Mouse (Mus musculus) layer of hippocampus, postnatal 14 days (tissue): ENCODE results near the gene Gabarap. TPM values are rescaled to one million over a fixed set of nuclear protein-coding genes. Genes with fewer than 3 reads are reported as not detected.

Source experiments
- microRNA-seq, 2 experiments: library from miRNA; unstranded; fragments of <30 nt; microRNA quantifications; one replicate each; pipeline ENCODE4 v1.2.0; 2021
- total RNA-seq, 2 experiments: library from RNA; stranded (reverse); gene quantifications; 2 replicates each; pipeline ENCODE4 v1.2.3; 2021

The Gabarap gene
- total RNA-seq, 2 experiments from 2014 or later, result 221 to 251 TPM

Small RNA genes within 50 kb of the gene (microRNA-seq; reads per million reads assigned to microRNA genes)
- gene Gm44349 (0 to 0.23 reads per million in 2 experiments), gene Mir324 (9,675 to 10,187 reads per million in 2 experiments)

Other genes with a start within 250 kb of the Gabarap start
- 10 to 100 TPM; 62.8 to 68.5 TPM for gene Polr2a, start 232.5 kb upstream of the Gabarap start, total RNA-seq
- under 1 TPM in 1 of 2 experiments, not detected in 1; 0.21 TPM for gene Slc35g3, start 229.2 kb upstream of the Gabarap start, total RNA-seq
- gene Zbtb4, start 225.2 kb upstream of the Gabarap start, total RNA-seq, result 10 to 100 TPM; 82.0 to 83.5 TPM
- 1 to 10 TPM; 1.0 to 1.1 TPM for gene Chrnb1, start 195.2 kb upstream of the Gabarap start, total RNA-seq
- 10 to 100 TPM; 22.8 to 23.7 TPM for gene Fgf11, start 189.3 kb upstream of the Gabarap start, total RNA-seq
- gene Tmem102, start 185.5 kb upstream of the Gabarap start, total RNA-seq, result not detected
- gene Gm39566, start 175.8 kb upstream of the Gabarap start, total RNA-seq, result not detected
- gene Spem2, start 172.7 kb upstream of the Gabarap start, total RNA-seq, result not detected
- under 1 TPM; 0.50 to 0.74 TPM for gene Spem1, start 169.0 kb upstream of the Gabarap start, total RNA-seq
- 100 to 1,000 TPM; 220 to 226 TPM for gene Nlgn2, start 153.4 kb upstream of the Gabarap start, total RNA-seq
- 100 to 1,000 TPM; 150 to 162 TPM for gene Tmem256, start 152.6 kb upstream of the Gabarap start, total RNA-seq
- 10 to 100 TPM; 22.0 to 23.3 TPM for gene Plscr3, start 144.8 kb upstream of the Gabarap start, total RNA-seq
- gene Tnk1, start 132.4 kb upstream of the Gabarap start, total RNA-seq, result not detected
- not detected for gene Tmem95, start 113.1 kb upstream of the Gabarap start, total RNA-seq
- gene Kctd11, start 109.7 kb upstream of the Gabarap start, total RNA-seq, result 1 to 10 TPM; 1.1 to 1.2 TPM
- under 1 TPM in 1 of 2 experiments, not detected in 1; 0.30 TPM for gene Acap1, start 95.6 kb upstream of the Gabarap start, total RNA-seq
- gene 2810408A11Rik, start 90.2 kb upstream of the Gabarap start, total RNA-seq, result 1 to 10 TPM; 1.5 to 2.1 TPM
- 100 to 1,000 TPM; 108 to 124 TPM for gene Neurl4, start 90.1 kb upstream of the Gabarap start, total RNA-seq
- 10 to 100 TPM; 28.5 to 29.3 TPM for gene Gps2, start 77.3 kb upstream of the Gabarap start, total RNA-seq
- 100 to 1,000 TPM; 446 to 451 TPM for gene Eif5a, start 69.2 kb upstream of the Gabarap start, total RNA-seq
- gene Ybx2, start 55.3 kb upstream of the Gabarap start, total RNA-seq, result 1 to 10 TPM; 8.3 to 9.7 TPM
- gene Slc2a4, start 43.0 kb upstream of the Gabarap start, total RNA-seq, result 1 to 10 TPM; 1.8 to 3.6 TPM
- gene Cldn7, start 26.4 kb upstream of the Gabarap start, total RNA-seq, result not detected
- gene Ctdnep1, start 10.0 kb upstream of the Gabarap start, total RNA-seq, result 100 to 1,000 TPM; 108 to 115 TPM
- 10 to 100 TPM; 88.5 to 93.9 TPM for gene Elp5, start 8.6 kb upstream of the Gabarap start, total RNA-seq
- 10 to 100 TPM; 38.0 to 40.0 TPM for gene Phf23, start 4.6 kb downstream of the Gabarap start, total RNA-seq
- gene Dvl2, start 9.5 kb downstream of the Gabarap start, total RNA-seq, result 10 to 100 TPM; 29.3 to 29.7 TPM
- gene Acadvl, start 24.3 kb downstream of the Gabarap start, total RNA-seq, result 10 to 100 TPM; 62.3 to 69.2 TPM
- gene Dlg4, start 25.8 kb downstream of the Gabarap start, total RNA-seq, result 100 to 1,000 TPM; 845 to 900 TPM
- 1 to 10 TPM in 1 of 2 experiments, under 1 TPM in 1; 0.88 to 1.0 TPM for gene Asgr1, start 62.9 kb downstream of the Gabarap start, total RNA-seq
- not detected for gene Asgr2, start 101.5 kb downstream of the Gabarap start, total RNA-seq
- 1 to 10 TPM in 1 of 2 experiments, under 1 TPM in 1; 0.55 to 1.2 TPM for gene Mgl2, start 139.2 kb downstream of the Gabarap start, total RNA-seq
- gene Clec10a, start 165.1 kb downstream of the Gabarap start, total RNA-seq, result 1 to 10 TPM; 1.1 to 2.3 TPM
- gene Slc16a11, start 221.6 kb downstream of the Gabarap start, total RNA-seq, result 10 to 100 TPM; 26.1 to 32.9 TPM
- 10 to 100 TPM in 1 of 2 experiments, 1 to 10 TPM in 1; 9.3 to 12.6 TPM for gene Slc16a13, start 229.9 kb downstream of the Gabarap start, total RNA-seq
- gene Bcl6b, start 238.7 kb downstream of the Gabarap start, total RNA-seq, result 1 to 10 TPM; 2.7 to 2.9 TPM
- 10 to 100 TPM; 42.3 to 47.7 TPM for gene 0610010K14Rik, start 246.8 kb downstream of the Gabarap start, total RNA-seq
- 1 to 10 TPM; 7.2 to 7.9 TPM for gene Gm21988, start 248.7 kb downstream of the Gabarap start, total RNA-seq
- 100 to 1,000 TPM; 280 to 324 TPM for gene Rnasek, start 248.7 kb downstream of the Gabarap start, total RNA-seq